Mouse (Mus musculus): ENCODE data around the gene Btbd35f6. TPM values are rescaled to one million over a fixed set of nuclear protein-coding genes. Genes with fewer than 3 reads are reported as not detected.

Gene Btbd35f6
- polyA plus RNA-seq (2012; rRNA removed), result not detected in 2 replicates

GRCm38 (mm10) chrX:33956440-33956839, at the start of gene Btbd35f6:
Btbd35f6 (minus strand) TSS chrX:33956540.

GRCm38 (mm10) chrX:33986716-33987115, 30.4 kb upstream of the Btbd35f6 start, which contains the start of gene Gm21870:
Gm21870 (minus strand) TSS chrX:33986816.

Other genes starting within 250 kb of the Btbd35f6 start
- gene Gm21870, start 30.3 kb upstream of the Btbd35f6 start, polyA plus RNA-seq (2012; rRNA removed), result not detected in 2 replicates
- gene Btbd35f9, start 205.0 kb upstream of the Btbd35f6 start, polyA plus RNA-seq (2012; rRNA removed), result not detected in 2 replicates